Mouse (Mus musculus): ENCODE measurements around the gene Fam20b. TPM values are rescaled to one million over a fixed set of nuclear protein-coding genes. Genes with fewer than 3 reads are reported as not detected.
A peak's percentile ranks its signal among the peaks of the same experiment; 100 is the strongest.
"Not testable (repeated sequence)": the region's sequence is repeated elsewhere in the genome, so short reads cannot be mapped to it uniquely, and the experiment has no call there.

Gene Fam20b
- total RNA-seq, 2 experiments from 2014 or later = 75.4 to 78.3 TPM

GRCm38 (mm10) chr1:156673476-156674194, 45.3 kb downstream of the Fam20b start:
- peak overlapping the region; percentile 88 for H3K27ac ChIP-seq
- H3K4me3 ChIP-seq = peak overlapping the region; percentile 85
- DNase-seq (ENCODE audit: low spot score in 2 of 2) = no peak
- no peak for TF ChIP-seq CTCF (conservative IDR thresholded peaks at IDR 0.05)

DNA sequence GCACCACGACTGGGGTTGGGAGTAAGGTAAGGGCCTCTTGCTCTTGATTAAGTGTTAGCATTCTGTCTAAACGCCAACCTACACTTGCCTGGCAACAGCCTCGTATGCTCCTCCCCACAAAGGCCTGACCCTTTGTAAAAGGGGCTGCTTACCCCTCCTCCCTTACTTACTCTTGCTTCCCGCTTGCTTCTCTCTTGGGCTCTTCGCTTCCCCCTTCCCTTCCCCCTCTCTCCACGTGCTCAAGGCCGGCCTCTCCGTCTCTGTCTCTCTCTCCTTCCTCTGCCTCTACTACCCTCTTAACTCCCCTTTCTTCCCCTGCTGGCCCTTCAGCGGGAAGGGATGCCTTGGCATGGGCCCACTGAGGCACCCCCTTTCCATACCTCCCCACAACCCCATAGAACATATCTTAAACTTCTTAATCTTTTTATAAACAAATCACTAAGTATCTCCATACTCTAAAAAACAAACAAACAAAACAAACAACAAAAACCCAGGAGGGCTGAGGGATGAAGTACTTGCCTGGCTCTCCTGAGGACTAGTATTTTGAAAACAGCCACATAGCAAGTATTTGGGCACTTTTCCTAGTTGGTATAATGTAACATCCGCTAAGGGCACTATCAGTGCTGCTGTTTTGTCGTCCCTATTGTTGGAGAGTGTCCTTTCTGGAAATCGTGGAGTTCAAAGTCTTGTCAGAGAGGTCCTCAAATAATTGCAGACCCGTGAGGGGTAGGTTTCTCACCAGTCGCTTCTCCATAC, 46.0 kb downstream of the Fam20b start:
- Histone ChIP-seq H3K4me3 (peak overlapping the region; percentile 85), H3K27ac (peak overlapping the region; percentile 88; the same call in 1 of the 2 replicates)
- DNase-seq (ENCODE audit: low spot score in 2 of 2) = no peak
- TF ChIP-seq CTCF (conservative IDR thresholded peaks at IDR 0.05) = no peak

DNA sequence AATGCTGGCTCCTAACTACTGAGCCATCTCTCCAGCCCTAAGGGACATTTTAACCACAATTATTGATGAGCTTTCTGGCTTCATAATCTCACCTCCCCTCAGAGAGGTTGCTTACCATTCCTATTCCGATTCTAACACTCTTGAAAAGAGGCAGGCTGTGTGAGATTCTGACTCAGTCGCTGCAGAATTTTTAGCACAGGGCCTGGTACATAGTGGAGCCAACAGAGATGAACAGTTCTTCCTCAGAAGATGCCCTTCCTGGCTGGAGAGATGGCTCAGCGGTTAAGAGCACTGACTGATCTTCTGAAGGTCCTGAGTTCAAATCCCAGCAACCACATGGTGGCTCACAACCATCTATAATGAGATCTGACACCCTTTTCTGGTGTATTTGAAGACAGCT, 47.0 kb downstream of the Fam20b start:
- DNase-seq (ENCODE audit: low spot score in 2 of 2) = no peak

GRCm38 (mm10) chr1:156669208-156669983, 49.5 kb downstream of the Fam20b start:
- H3K27ac ChIP-seq = no peak overlapping the region
- no peak for TF ChIP-seq CTCF (conservative IDR thresholded peaks at IDR 0.05)
- H3K4me3 ChIP-seq = no peak overlapping the region
- no peak for DNase-seq (ENCODE audit: low spot score in 2 of 2)

More for the DNA sequence above, 47.0 kb downstream of the Fam20b start:
- TF ChIP-seq CTCF (conservative IDR thresholded peaks at IDR 0.05) = no peak
- no peak overlapping the region for H3K27ac ChIP-seq
- H3K4me3 ChIP-seq = no peak overlapping the region

- Histone ChIP-seq H3K4me3 (no peak overlapping the region), H3K27ac (no peak overlapping the region)
These were observed 50.3 kb downstream of the Fam20b start for GRCm38 (mm10) chr1:156668602-156669001.

DNA sequence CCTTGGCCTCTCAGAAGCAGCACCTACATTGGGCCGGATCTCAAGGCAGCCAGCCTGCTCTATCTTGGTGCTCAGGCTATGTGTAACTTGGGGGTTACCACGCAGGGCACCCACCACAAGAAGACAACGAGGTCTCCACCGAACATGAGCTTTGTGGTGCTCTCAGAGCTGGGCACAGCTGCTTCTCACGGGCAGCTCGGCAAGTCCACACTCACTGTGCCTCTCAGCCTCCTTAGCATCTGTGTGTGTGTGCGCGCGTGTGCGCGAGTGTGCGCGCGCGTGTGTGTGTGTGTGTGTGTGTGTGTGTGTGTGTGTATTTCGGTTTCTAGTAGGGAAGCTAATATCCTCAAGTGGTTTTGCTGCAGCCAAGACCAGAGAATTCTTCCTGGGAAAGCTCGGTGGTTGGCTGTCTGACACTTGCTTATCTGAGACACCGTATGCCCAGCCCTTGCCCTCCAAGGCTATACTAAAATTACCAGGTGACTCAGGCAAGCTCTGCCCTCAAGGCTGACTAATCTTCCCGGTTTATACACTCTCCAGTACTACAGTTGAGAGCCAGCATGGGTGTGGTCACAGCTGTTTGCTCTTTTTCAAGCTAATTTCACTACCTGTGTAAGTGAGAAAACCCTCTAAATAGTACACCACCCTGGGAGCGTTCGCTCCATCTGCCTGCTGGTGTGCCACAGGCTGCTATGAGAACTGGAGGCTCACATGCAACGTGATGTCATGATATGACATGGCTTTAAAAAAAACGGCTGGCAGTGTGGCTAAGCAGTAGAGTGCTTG, 51.6 kb downstream of the Fam20b start:
- no peak overlapping the region for H3K27ac ChIP-seq
- no peak overlapping the region for H3K4me3 ChIP-seq
- no peak for DNase-seq (ENCODE audit: low spot score in 2 of 2)
- TF ChIP-seq CTCF (conservative IDR thresholded peaks at IDR 0.05) = no peak

More at GRCm38 (mm10) chr1:156668602-156669001, 50.3 kb downstream of the Fam20b start:
- DNase-seq (ENCODE audit: low spot score in 2 of 2) = no peak
- no peak for TF ChIP-seq CTCF (conservative IDR thresholded peaks at IDR 0.05)

DNA sequence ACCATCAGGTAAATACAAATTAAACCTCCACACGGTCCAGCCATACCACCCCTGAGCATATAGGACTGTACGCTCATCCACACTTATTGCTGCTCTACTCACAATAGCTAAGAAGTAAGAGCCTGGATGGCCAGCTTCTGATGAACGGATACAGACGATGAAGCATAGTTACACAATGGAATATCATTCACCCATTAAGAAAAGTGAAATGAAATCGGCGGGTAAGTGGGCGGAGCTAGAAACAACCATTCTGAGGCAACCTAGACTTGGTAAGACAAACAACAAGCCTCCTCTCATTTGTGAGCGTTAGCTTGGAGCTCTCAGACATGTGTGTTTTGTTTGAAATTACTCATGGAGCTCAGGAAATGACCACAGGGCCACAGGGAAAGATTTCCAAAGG, 53.1 kb downstream of the Fam20b start:
- TF ChIP-seq CTCF (conservative IDR thresholded peaks at IDR 0.05) = no peak
- no peak for DNase-seq (ENCODE audit: low spot score in 2 of 2)
- Histone ChIP-seq H3K4me3 (no peak overlapping the region), H3K27ac (no peak overlapping the region)

DNA sequence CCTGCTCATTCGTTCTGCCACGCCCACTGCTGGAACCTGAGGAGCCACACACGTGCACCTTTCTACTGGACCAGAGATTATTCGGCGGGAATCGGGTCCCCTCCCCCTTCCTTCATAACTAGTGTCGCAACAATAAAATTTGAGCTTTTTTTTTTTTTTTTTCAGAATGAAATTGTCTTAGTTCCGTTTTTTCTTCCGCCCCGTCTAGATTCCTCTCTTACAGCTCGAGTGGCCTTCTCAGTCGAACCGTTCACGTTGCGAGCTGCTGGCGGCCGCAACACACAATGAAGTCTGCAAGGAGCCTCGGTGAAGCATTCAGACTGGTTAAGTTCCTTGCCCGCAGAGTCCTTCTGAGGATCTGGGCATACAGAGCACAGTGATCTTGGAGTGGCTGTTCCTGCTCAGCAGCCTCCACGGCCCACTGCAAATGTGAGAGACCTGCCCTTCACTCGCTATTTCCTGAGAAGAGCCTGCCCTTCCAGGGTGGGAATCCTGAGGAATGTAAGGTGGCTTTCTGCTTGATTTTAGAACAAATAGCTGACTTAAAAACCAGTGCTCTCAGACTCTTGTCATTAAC, 58.1 kb downstream of the Fam20b start:
- H3K4me3 ChIP-seq; H3K27ac ChIP-seq; DNase-seq (ENCODE audit: low spot score in 2 of 2): not testable (repeated sequence)

- H3K27ac ChIP-seq = no peak overlapping the region
- TF ChIP-seq CTCF (conservative IDR thresholded peaks at IDR 0.05) = no peak
- no peak for DNase-seq (ENCODE audit: low spot score in 2 of 2)
- no peak overlapping the region for H3K4me3 ChIP-seq
These were observed 58.8 kb downstream of the Fam20b start for GRCm38 (mm10) chr1:156659906-156660659.

DNA sequence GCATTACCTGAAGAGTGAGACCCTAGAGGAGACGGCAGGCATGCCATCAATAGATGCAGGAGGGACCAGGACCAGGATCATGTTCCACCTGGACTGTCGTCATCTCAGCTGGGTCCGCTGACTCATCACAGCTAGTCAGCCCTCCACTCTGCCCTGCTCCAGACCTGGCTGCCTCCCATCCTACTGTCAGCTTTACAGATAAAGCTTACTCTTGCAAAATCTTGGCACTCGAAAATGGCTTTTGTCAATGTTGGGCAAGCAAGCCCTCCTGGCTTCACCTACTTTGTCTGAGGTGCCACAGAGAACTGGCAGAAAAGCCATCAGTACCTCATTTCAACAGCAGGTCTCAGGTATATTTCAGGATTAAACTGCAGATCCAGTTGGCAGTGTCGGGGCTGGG, 60.2 kb downstream of the Fam20b start:
- H3K4me3 ChIP-seq = no peak overlapping the region
- no peak for TF ChIP-seq CTCF (conservative IDR thresholded peaks at IDR 0.05)
- no peak overlapping the region for H3K27ac ChIP-seq
- no peak for DNase-seq (ENCODE audit: low spot score in 2 of 2)

GRCm38 (mm10) chr1:156657523-156657922, 61.4 kb downstream of the Fam20b start:
- no peak overlapping the region for H3K4me3 ChIP-seq
- no peak for DNase-seq (ENCODE audit: low spot score in 2 of 2)
- H3K27ac ChIP-seq = no peak overlapping the region
- TF ChIP-seq CTCF (conservative IDR thresholded peaks at IDR 0.05) = peak; percentile 18; the same call in 1 of the 2 replicates

Data from layer of hippocampus, adult 2 months (tissue).